Mouse (Mus musculus): ENCODE results near the gene Pik3c2g. TPM values are rescaled to one million over a fixed set of nuclear protein-coding genes. Genes with fewer than 3 reads are reported as not detected.

Gene Pik3c2g
- polyA plus RNA-seq, 1 experiment = not detected

DNA sequence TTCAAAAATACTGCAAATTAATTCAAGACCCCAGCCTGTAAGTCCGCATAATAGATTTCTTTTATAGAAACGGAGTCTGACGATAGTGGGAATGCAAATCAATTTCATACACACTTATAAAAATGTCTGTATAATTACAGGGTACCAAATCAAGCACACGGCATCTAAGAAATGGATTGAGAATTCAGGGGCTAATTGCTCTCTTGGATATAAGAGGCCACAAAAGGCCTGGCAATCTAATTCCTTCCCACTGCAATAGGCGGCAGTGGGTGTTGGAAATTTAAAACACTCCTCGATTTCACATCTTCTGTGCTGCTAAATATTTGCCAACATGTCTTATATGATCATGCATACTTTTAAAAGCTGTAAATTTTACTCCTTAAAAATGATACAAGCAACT lies 402.1 kb downstream of the Pik3c2g start:
- Histone ChIP-seq H3K27me3 (ENCODE audit: control insufficient read depth, insufficient read depth, insufficient read length) (no peaks in the 10 kb centered on the region), H3K4me3 (no peak overlapping the region), H3K79me2 (ENCODE audit: control insufficient read depth, insufficient read depth) (no peaks in the 10 kb centered on the region), H3ac (ENCODE audit: control insufficient read depth, insufficient read length) (no peak overlapping the region), H3K36me3 (ENCODE audit: control insufficient read depth, insufficient read depth) (no peaks in the 10 kb centered on the region), H3K4me2 (ENCODE audit: low read depth) (no peak overlapping the region)
- TF ChIP-seq TCF3 (IDR thresholded peaks at IDR 0.05; ENCODE audit: insufficient read length, low read depth) (no peak), POLR2A (IDR thresholded peaks at IDR 0.05; ENCODE audit: insufficient read length, low read depth) (no peak), E2F4 (IDR thresholded peaks at IDR 0.05; ENCODE audit: insufficient read depth) (no peak), TCF12 (IDR thresholded peaks at IDR 0.05; ENCODE audit: insufficient read depth, poor library complexity, severe bottlenecking) (no peak), USF1 (IDR thresholded peaks at IDR 0.05; ENCODE audit: low read depth) (no peak), SRF (IDR thresholded peaks at IDR 0.05; ENCODE audit: control insufficient read depth, insufficient read length, low read depth) (no peak), MAX (IDR thresholded peaks at IDR 0.05; ENCODE audit: low read depth) (no peak)

GRCm38 (mm10) chr6:139989597-139989996 lies 402.6 kb downstream of the Pik3c2g start:
- Histone ChIP-seq H3K36me3 (ENCODE audit: control insufficient read depth, insufficient read depth) (no peaks in the 10 kb centered on the region), H3ac (ENCODE audit: control insufficient read depth, insufficient read length) (no peak overlapping the region), H3K27me3 (ENCODE audit: control insufficient read depth, insufficient read depth, insufficient read length) (no peaks in the 10 kb centered on the region), H3K4me2 (ENCODE audit: low read depth) (no peak overlapping the region), H3K79me2 (ENCODE audit: control insufficient read depth, insufficient read depth) (no peaks in the 10 kb centered on the region), H3K4me3 (no peak overlapping the region)
- TF ChIP-seq MAX (IDR thresholded peaks at IDR 0.05; ENCODE audit: low read depth) (no peak), POLR2AphosphoS2 (IDR thresholded peaks at IDR 0.05; ENCODE audit: insufficient read length, low read depth) (no peak), POLR2A (IDR thresholded peaks at IDR 0.05; ENCODE audit: insufficient read length, low read depth) (no peak), MYOG (IDR thresholded peaks at IDR 0.05; ENCODE audit: control insufficient read depth in 1 of 3, insufficient read depth in 1 of 3, insufficient read length in 2 of 3, low read depth in 2 of 3) (no peak)

DNA sequence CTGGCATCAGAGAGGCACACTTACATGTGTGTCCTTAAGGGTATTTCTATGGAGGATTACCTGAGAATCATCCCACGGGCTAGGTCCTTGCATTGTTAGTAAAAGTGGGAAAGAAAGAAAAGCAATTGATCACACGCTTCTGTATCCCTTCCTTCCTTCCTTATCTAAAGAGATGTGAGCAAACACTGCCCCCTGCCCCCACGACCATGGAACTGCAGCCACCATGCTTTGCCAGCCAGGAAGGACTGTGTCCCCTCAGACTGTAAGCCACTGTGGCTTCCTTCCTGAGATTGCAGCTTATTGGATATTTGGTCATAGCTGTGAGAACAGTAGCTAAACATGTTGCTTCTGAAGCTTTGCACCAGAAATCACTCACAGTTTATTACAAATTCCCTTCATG lies 418.2 kb downstream of the Pik3c2g start:
- no peak overlapping the region for H3ac ChIP-seq (ENCODE audit: control insufficient read depth, insufficient read length)
- H3K27me3 ChIP-seq (ENCODE audit: control insufficient read depth, insufficient read depth, insufficient read length) = no peaks in the 10 kb centered on the region
- no peaks in the 10 kb centered on the region for H3K36me3 ChIP-seq (ENCODE audit: control insufficient read depth, insufficient read depth)
- no peaks in the 10 kb centered on the region for H3K79me2 ChIP-seq (ENCODE audit: control insufficient read depth, insufficient read depth)
- H3K4me2 ChIP-seq (ENCODE audit: low read depth) = no peak overlapping the region
- no peak overlapping the region for H3K4me3 ChIP-seq
- no peak for TF ChIP-seq CEBPB (IDR thresholded peaks at IDR 0.05; ENCODE audit: insufficient read depth, poor library complexity, severe bottlenecking)
- TF ChIP-seq SRF (IDR thresholded peaks at IDR 0.05; ENCODE audit: control insufficient read depth, insufficient read length, low read depth) = no peak
- TF ChIP-seq TCF3 (IDR thresholded peaks at IDR 0.05; ENCODE audit: insufficient read length, low read depth) = no peak
- no peak for TF ChIP-seq REST (IDR thresholded peaks at IDR 0.05; ENCODE audit: insufficient read depth, insufficient read length)
- no peak for TF ChIP-seq USF1 (IDR thresholded peaks at IDR 0.05; ENCODE audit: low read depth)
- no peak for TF ChIP-seq TCF12 (IDR thresholded peaks at IDR 0.05; ENCODE audit: insufficient read depth, poor library complexity, severe bottlenecking)
- TF ChIP-seq MAX (IDR thresholded peaks at IDR 0.05; ENCODE audit: low read depth) = no peak

Other genes with a start within 250 kb of the Pik3c2g start
- not detected for gene Rergl, start 85.2 kb upstream of the Pik3c2g start, polyA plus RNA-seq (2012; fragmentation: generic; extraction: Trizol)